Mouse (Mus musculus) hindbrain, embryonic 15.5 days (tissue): ENCODE measurements at regions not wholly inside any gene's neighbourhood (a gene's known extent, or its start where the extent isn't known, plus 50 kb on each side); places are given as distances from the start of the nearest gene placed in this dataset.

Source experiments
- ATAC-seq: fragments of 200-750 bp; cut with Nextera tagmentation; 2 replicates; pipeline ENCODE4 v1.8.0; 2017; ENCODE audit warnings: low read depth, moderate number of reproducible peaks, moderate TSS enrichment; ENCODE audit not compliant: low FRiP score
- H3K27ac ChIP-seq: fragments of 300-500 bp; sonication (generic); replicated peaks from 2 replicates; pipeline ENCODE4 v1.5.1; 2015; ENCODE audit warnings: mild to moderate bottlenecking, inconsistent platforms
- H3K27me3 ChIP-seq: fragments of 300-500 bp; sonication (generic); 2 replicates; pipeline ENCODE4 v1.6.1; 2015; ENCODE audit warnings: control low read depth, inconsistent platforms
- H3K36me3 ChIP-seq: fragments of 300-500 bp; sonication (generic); 2 replicates; pipeline ENCODE4 v1.6.1; 2015; ENCODE audit warnings: control low read depth, inconsistent platforms
- H3K4me1 ChIP-seq: fragments of 300-500 bp; sonication (generic); replicated peaks from 2 replicates; pipeline ENCODE4 v1.6.1; 2015; ENCODE audit warnings: control low read depth, inconsistent platforms
- H3K4me2 ChIP-seq: fragments of 300-500 bp; sonication (generic); 2 replicates; pipeline ENCODE4 v1.6.1; 2015; ENCODE audit warnings: moderate library complexity, mild to moderate bottlenecking, inconsistent platforms
- H3K4me3 ChIP-seq: fragments of 300-500 bp; sonication (generic); 2 replicates; pipeline ENCODE4 v1.5.1; 2015; ENCODE audit warnings: mild to moderate bottlenecking, inconsistent platforms
- H3K9ac ChIP-seq: fragments of 300-500 bp; sonication (generic); 2 replicates; pipeline ENCODE4 v1.6.1; 2015; ENCODE audit warnings: inconsistent platforms
- H3K9me3 ChIP-seq: fragments of 300-500 bp; sonication (generic); 2 replicates; pipeline ENCODE4 v1.6.1; 2016; ENCODE audit warnings: control low read depth, inconsistent platforms
- WGBS: fragments of 180-500 bp; shearing (Covaris S2); methylation state at CpG from one replicate; pipeline ENCODE4 v1.1.7; 2015; 5-methylcytosine and 5-hydroxymethylcytosine counted together

DNA sequence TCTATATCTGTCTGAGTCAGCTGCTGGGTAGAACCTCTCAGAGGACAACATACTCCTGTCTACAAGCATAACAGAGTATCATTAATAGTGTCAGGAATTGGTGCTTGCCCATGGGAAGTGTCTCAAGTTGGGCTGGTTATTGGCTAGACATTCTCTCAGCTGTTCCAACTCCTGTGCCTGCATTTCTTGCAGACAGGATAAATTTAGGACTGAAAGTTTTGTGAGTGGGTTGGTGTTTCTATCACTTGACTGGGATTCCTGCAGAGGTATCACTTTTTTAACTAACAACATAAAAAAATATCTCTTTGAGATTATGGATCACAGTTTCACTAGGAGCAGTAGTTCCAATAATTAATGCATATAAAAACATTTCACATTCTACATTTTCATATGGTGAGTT lies 1454.4 kb downstream of the Efnb2 start:
- Histone ChIP-seq H3K27me3 (no peaks in the 10 kb centered on the region), H3K4me1 (no peaks in the 10 kb centered on the region), H3K9ac (no peak overlapping the region), H3K27ac (no peak overlapping the region), H3K4me2 (no peak overlapping the region), H3K36me3 (no peaks in the 10 kb centered on the region), H3K9me3 (no peaks in the 10 kb centered on the region), H3K4me3 (no peak overlapping the region)
- no peak for ATAC-seq

DNA sequence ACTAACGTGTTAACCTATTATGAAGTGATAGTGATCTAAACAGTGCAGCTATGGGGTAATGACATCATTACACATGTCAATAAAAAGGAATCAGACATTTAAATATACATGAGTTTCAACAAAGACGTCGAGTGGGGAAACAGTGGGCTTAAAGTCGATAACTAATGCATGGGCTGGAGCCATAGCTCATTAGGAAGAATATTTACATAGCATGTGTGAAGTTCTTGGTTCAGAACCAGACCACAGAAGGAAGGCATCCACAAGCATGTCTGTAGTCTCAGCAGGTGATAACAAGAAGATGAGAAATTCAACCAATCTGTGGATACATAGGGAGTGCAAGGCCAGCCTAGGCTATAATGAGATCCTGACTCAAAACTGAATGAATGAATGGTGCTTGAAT lies 1456.0 kb downstream of the Efnb2 start:
- Histone ChIP-seq H3K9me3 (no peaks in the 10 kb centered on the region), H3K27ac (no peak overlapping the region), H3K36me3 (no peaks in the 10 kb centered on the region), H3K9ac (no peak overlapping the region), H3K4me2 (no peak overlapping the region), H3K27me3 (no peaks in the 10 kb centered on the region), H3K4me3 (no peak overlapping the region), H3K4me1 (no peaks in the 10 kb centered on the region)
- 81% methylated on average over 4 of the region's 4 CpGs for WGBS
- no peak for ATAC-seq

DNA sequence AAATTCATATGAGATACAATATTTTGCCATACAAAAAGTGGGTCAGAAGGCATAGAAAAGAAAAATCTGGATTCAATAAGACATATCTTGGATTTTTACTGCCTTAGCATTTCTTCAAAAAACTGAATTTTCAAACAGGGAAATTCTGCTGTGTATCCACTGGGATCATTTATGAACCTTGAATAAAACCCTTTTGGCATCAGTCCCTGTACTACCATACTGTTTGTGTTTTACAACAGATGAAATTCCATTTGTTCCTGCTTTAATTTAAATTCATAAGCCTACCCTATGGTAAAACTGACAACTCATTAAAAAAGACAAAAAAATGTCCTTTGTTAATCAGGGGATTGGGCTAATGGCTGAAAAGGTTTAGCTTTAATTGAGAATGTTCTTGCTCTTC lies 1470.3 kb downstream of the Efnb2 start:
- no peak overlapping the region for H3K27ac ChIP-seq
- no peaks in the 10 kb centered on the region for H3K36me3 ChIP-seq
- no peak overlapping the region for H3K9ac ChIP-seq
- no peak overlapping the region for H3K4me3 ChIP-seq
- no peaks in the 10 kb centered on the region for H3K9me3 ChIP-seq
- no peak for ATAC-seq
- H3K4me1 ChIP-seq: no peaks in the 10 kb centered on the region
- H3K27me3 ChIP-seq: no peaks in the 10 kb centered on the region
- no peak overlapping the region for H3K4me2 ChIP-seq

DNA sequence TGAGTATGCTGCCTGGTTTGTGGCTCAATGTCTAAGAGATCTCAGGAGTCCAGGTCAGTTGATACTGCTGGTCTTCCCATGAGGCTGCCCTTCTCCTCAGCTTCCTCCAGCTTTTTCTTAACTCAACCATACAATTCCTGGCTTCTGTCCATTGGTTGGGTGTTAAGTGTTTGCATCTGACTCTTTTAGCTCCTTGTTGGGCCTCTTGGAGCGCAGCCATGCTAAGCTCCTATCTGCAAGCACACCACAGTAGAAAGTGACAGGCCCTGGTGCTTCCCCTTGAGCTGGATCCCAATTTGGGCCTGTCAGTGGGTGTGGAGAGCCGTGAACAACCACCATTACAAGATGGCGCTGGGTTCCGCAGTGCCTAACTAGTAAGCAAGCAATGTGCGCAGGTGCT lies 1497.7 kb downstream of the Efnb2 start:
- Histone ChIP-seq H3K27me3 (no peaks in the 10 kb centered on the region), H3K9ac (no peak overlapping the region), H3K4me3 (no peak overlapping the region), H3K4me1 (no peaks in the 10 kb centered on the region), H3K36me3 (no peaks in the 10 kb centered on the region), H3K9me3 (no peaks in the 10 kb centered on the region), H3K27ac (no peak overlapping the region), H3K4me2 (no peak overlapping the region)
- WGBS: 93% methylated on average over 5 of the region's 5 CpGs
- no peak for ATAC-seq

DNA sequence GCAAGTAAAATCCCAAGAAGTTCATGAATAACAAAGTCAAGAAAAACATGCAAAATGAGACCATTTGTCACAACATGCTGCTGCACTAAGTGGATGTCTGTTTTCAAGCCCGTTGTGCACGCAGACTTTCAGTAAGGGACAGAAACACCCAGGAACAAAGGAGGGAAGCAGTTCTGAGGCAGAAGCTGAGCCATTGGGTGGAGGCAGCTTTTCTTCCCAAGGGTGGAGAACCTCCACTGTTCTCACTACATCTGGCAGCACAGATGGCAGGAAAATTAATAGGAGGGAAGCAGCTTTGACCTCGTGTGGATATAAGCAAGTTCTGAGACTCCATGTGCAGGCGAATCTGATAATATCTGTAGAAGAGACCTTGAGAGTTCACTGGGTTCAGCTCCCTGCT lies 1529.3 kb downstream of the Efnb2 start:
- H3K27me3 ChIP-seq: no peaks in the 10 kb centered on the region
- peaks cover 7% of the 10 kb centered on the region; the same call in 1 of the 2 replicates for H3K4me1 ChIP-seq
- no peaks in the 10 kb centered on the region for H3K36me3 ChIP-seq
- H3K27ac ChIP-seq: peak overlapping the region; percentile 25; the same call in 1 of the 2 replicates
- H3K4me2 ChIP-seq: no peak overlapping the region
- ATAC-seq: no peak
- H3K9ac ChIP-seq: no peak overlapping the region
- H3K4me3 ChIP-seq: no peak overlapping the region
- 24% methylated on average over 4 of the region's 4 CpGs for WGBS
- no peaks in the 10 kb centered on the region for H3K9me3 ChIP-seq

DNA sequence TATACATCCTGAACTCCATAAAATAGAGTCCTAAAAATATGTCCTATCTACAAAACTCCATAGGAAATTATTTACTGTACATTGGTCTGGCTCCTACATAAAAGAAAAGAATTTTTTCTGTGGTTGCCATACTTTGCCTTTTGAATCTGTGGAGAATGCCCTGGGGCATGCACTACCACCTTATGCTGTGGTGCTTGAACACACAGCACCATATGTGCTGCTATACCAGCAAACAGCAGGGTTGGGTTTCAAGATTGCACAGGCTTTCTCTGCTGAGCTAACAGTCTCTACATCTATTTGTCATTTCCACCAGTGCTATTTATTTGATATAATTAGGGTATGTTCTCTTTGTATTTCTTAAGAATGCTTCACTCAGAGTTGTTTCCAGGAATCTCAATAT lies 1552.2 kb downstream of the Efnb2 start:
- Histone ChIP-seq H3K27me3 (no peaks in the 10 kb centered on the region), H3K9ac (no peak overlapping the region), H3K4me1 (no peaks in the 10 kb centered on the region), H3K4me2 (no peak overlapping the region), H3K27ac (no peak overlapping the region), H3K4me3 (no peak overlapping the region), H3K36me3 (no peaks in the 10 kb centered on the region), H3K9me3 (no peaks in the 10 kb centered on the region)
- ATAC-seq: no peak

DNA sequence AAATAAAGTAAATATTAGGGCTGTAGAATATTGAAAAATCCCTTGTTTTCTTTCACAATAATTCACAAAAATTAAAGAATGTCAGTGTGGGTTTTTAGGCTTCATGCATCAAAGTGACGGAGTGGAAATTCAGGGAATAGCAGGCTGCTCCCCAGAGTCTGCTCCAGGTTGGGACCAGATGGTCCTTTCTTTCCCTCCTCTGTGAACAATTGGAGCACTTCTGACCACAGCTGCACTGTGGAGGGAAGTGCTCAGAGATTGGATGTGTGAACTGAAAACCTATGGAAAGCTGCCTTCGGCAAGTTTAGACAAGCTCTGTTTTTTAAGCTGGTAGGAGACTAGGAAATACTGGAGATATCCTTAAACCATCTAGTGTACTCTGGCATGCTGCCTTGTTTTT lies 1563.5 kb downstream of the Efnb2 start:
- Histone ChIP-seq H3K4me1 (no peaks in the 10 kb centered on the region), H3K9me3 (no peaks in the 10 kb centered on the region), H3K27ac (no peak overlapping the region), H3K9ac (no peak overlapping the region), H3K27me3 (no peaks in the 10 kb centered on the region), H3K36me3 (no peaks in the 10 kb centered on the region), H3K4me2 (no peak overlapping the region), H3K4me3 (no peak overlapping the region)
- ATAC-seq: peak; percentile 63; the same call in 1 of the 2 replicates
- WGBS: 36% methylated on average over 2 of the region's 2 CpGs

DNA sequence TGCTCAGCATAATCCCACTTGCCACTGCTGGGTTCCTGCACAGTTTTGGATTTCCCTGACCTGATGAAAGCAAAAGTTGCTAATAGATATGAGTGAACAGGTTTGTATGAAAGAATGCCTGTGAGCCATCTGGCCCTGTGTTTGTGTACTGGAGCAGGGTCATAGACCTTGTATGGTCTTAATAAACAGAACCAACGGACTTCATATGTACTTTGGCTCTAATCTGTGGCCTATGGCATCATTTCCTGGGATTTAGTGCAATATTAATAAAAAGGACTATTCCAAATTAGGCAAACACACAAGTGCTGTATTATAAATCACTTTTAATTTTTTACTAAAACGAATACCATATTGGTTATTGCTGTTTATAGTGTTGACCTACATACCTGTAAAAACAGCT lies 1568.2 kb downstream of the Efnb2 start:
- Histone ChIP-seq H3K36me3 (no peaks in the 10 kb centered on the region), H3K4me3 (no peak overlapping the region), H3K9ac (no peak overlapping the region), H3K4me1 (no peaks in the 10 kb centered on the region), H3K4me2 (no peak overlapping the region), H3K9me3 (no peaks in the 10 kb centered on the region), H3K27me3 (no peaks in the 10 kb centered on the region), H3K27ac (no peak overlapping the region)
- 70% methylated on average over 2 of the region's 2 CpGs for WGBS
- no peak for ATAC-seq

DNA sequence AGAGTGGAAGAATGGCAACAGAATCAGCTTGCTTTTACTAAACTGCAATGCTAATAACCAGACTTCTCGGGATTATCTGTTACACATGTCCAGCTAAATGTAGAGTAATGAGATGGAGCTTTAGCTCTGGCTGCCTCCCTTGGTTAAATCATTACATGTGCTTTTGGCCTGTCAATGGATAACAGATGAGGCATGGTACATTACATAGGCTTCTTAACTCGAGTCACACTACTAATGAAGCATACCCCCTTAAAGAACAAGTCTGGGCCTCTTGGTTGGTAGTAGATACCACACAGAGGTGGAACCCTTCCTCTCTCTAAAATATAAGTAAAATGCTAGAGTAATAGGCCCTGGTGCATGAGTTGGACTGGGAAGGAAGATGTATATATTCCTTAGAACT lies 1572.9 kb downstream of the Efnb2 start:
- no peak overlapping the region for H3K4me2 ChIP-seq
- H3K9ac ChIP-seq: no peak overlapping the region
- no peaks in the 10 kb centered on the region for H3K36me3 ChIP-seq
- H3K27ac ChIP-seq: no peak overlapping the region
- no peaks in the 10 kb centered on the region for H3K4me1 ChIP-seq
- no peak for ATAC-seq
- no peaks in the 10 kb centered on the region for H3K9me3 ChIP-seq
- no peak overlapping the region for H3K4me3 ChIP-seq
- 47% methylated on average over 2 of the region's 2 CpGs for WGBS
- H3K27me3 ChIP-seq: no peaks in the 10 kb centered on the region

DNA sequence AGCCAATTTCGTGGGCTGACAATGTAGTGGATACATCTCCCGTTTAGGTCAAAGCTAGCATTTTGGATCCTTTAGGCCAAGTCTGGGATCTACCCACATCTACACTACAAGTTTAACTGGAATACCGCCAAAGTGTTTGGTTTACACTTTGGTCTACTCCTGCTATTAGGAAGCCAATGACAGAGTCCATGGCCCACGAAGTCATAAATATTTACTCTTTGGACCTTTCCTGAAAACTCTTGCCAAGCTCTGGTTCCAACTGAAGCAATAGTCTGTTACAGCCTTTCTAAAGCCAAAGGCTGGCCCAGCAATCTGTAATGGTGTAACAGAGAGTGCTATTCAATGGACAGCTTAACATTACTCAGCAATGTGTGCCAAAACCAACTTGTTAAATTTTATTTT lies 1600.8 kb downstream of the Efnb2 start:
- Histone ChIP-seq H3K36me3 (no peaks in the 10 kb centered on the region), H3K9ac (no peak overlapping the region), H3K4me3 (no peak overlapping the region), H3K4me2 (no peak overlapping the region), H3K27ac (no peak overlapping the region), H3K9me3 (no peaks in the 10 kb centered on the region), H3K27me3 (no peaks in the 10 kb centered on the region), H3K4me1 (no peaks in the 10 kb centered on the region)
- WGBS: 92% methylated on average over 4 of the region's 4 CpGs
- no peak for ATAC-seq

DNA sequence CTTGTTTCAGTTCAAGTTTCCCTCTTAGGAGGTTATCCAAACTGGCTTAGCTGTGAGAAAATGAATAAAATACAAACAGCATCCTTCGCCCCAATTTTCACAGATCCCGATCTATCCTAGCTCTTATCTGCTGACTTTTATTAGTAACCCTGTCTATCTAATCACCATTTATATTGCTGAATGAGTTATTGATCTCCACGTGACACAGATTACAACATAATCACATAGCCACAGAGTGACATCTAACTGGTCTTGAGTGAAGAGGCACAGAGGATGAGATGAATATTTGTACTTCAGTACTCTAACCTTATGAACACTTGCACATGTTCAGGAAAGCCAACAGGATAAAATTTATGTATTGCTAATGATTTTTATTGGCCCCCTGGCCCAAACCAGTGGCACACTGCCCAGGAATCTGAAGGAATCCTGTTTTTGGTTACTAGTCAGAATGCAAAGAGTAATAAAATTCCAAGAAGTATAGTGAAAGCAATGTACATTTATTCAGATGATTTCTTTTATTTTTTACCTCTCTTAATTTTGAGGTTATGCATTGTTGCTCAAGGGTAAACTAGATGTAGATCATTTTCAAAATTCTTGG lies 1634.7 kb downstream of the Efnb2 start:
- H3K4me1 ChIP-seq: no peaks in the 10 kb centered on the region
- ATAC-seq: no peak
- H3K9ac ChIP-seq: no peak overlapping the region
- 79% methylated on average over 3 of the region's 3 CpGs for WGBS
- H3K4me2 ChIP-seq: no peak overlapping the region
- H3K27ac ChIP-seq: no peak overlapping the region
- H3K9me3 ChIP-seq: no peaks in the 10 kb centered on the region
- no peaks in the 10 kb centered on the region for H3K27me3 ChIP-seq
- no peaks in the 10 kb centered on the region for H3K36me3 ChIP-seq
- H3K4me3 ChIP-seq: no peak overlapping the region

DNA sequence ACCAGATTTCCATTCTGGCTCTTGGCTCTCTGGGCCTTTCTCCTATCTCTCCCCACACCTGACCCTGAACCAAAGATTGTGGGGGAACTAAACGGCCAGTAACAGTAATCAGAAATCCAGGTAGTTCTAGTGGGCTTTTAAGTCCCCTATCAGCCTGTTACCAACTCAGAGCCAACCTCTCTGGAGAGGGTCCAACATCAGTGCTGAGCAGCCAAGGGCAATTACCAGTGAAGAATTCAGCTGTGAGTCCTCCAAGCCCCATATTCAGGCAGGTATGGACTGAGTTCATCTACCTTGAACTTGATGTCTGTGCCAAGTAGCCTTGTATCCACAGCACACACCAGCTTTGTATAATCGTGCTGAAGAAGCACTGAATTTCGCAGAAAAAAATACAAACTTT lies 1636.7 kb downstream of the Efnb2 start:
- 87% methylated on average over 3 of the region's 3 CpGs for WGBS
- no peak for ATAC-seq

DNA sequence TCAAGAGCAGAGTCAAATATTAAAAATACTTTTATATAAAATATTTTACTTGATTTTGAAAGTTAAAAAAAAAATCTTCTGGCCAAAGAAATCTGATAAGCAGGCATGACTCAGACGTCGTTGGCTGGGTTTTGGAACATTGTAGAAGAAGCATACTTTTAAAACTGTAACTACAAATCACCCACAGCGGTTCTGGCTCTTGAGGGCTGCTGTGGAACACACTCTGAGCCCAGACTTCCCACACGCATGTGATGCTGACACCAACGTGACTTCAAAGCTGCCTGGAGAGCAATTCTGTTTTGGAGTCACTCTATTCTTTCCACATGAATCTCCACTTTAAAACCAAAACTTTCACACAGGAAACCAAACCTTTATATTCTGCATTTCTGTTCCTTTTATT lies 1649.2 kb downstream of the Efnb2 start:
- Histone ChIP-seq H3K4me2 (no peak overlapping the region), H3K36me3 (no peaks in the 10 kb centered on the region), H3K4me3 (no peak overlapping the region)

More for the DNA sequence above, 1636.7 kb downstream of the Efnb2 start:
- H3K4me1 ChIP-seq: no peaks in the 10 kb centered on the region
- no peaks in the 10 kb centered on the region for H3K9me3 ChIP-seq
- H3K9ac ChIP-seq: no peak overlapping the region
- no peak overlapping the region for H3K4me3 ChIP-seq
- no peaks in the 10 kb centered on the region for H3K36me3 ChIP-seq
- H3K4me2 ChIP-seq: no peak overlapping the region
- no peaks in the 10 kb centered on the region for H3K27me3 ChIP-seq
- H3K27ac ChIP-seq: no peak overlapping the region

More for the DNA sequence above, 1649.2 kb downstream of the Efnb2 start:
- Histone ChIP-seq H3K4me1 (no peaks in the 10 kb centered on the region), H3K27me3 (no peaks in the 10 kb centered on the region), H3K27ac (no peak overlapping the region), H3K9me3 (no peaks in the 10 kb centered on the region), H3K9ac (no peak overlapping the region)
- ATAC-seq: no peak
- WGBS: 76% methylated on average over 5 of the region's 5 CpGs
